Mouse (Mus musculus): ENCODE results near the gene Gabra4.

DNA sequence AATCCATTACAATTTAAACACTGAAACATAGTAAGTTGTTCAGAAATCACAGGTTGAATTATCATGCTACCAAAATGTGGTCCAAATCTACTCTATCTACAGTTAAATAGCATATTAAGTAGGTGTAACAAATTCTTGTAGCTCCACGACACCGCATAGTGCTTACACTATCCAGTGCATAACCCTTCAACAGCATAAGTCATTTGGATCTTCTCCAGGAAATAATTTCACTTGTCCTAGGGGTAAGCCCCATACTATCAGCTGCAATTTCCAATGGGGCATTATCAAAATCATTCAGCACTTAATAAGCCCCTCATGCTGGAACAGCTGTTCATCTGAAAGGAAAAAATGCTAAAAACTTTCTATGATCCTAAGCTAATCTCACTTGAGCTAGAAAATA is 62.8 kb downstream of the Gabra4 start:
- TF ChIP-seq CTCF (IDR thresholded peaks at IDR 0.05; ENCODE audit: insufficient read depth, low read depth, low read length) (no peak), POLR2A (IDR thresholded peaks at IDR 0.05; ENCODE audit: insufficient read depth, low read depth, low read length) (no peak)

All from olfactory bulb, adult 2 months (tissue).